Mouse (Mus musculus) ES-Bruce4 (cell line): ENCODE measurements around the gene Chd6.

Experiments
- CTCF ChIP-seq: IDR thresholded peaks from one replicate; pipeline ENCODE4 v1.8.1; 2011; ENCODE audit warnings: low read depth, low read length
- EP300 ChIP-seq: IDR thresholded peaks from 2 replicates; pipeline ENCODE4 v1.6.1; 2011; ENCODE audit warnings: low read depth, low read length; ENCODE audit not compliant: insufficient read depth
- POLR2A ChIP-seq: IDR thresholded peaks from one replicate; pipeline ENCODE4 v1.8.1; 2011; ENCODE audit warnings: low read length; ENCODE audit not compliant: insufficient read depth

- TF ChIP-seq POLR2A (no peak), CTCF (no peak), EP300 (no peak)
Observed at GRCm38 (mm10) chr2:161112011-161112410, 3.1 kb upstream of the Chd6 start.
